12 mouse cellular contexts compared by ENCODE assay signal in the genomic region with DNA sequence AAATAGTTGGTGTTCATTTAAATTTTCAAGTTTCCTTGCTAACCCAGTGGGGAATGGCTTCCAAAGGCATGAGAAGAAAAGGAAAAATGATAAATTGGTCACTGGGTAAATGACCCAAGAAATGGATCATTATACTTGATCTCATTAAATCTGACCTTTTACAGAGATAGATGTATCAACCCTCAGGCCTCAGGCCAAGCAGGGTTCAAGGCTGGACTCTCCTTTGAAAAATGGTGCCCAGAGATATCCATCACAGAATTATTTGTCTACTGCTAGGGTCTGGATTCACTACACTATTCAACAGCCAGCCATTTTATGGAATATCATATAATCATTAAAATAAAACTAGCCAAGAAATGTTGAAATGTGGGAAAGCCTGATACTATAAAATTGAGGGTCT.
"Had no signal": no experiment of that assay in that cellular context is flagged by ENCODE, and none has a peak within 500 bp of the region (broad histone marks: within the 10 kb centered on the region; RNA-seq: fewer than 3 reads in every experiment).

No protein-coding gene starts in this region.

- DNase-seq: retina, postnatal 1 day; right cerebral cortex, adult 18-20 months; right cerebral cortex, postnatal 14 days; right cerebral cortex, postnatal 25 days; right cerebral cortex, postnatal 4 days; spleen, adult 18-20 months; thymus, adult 18-20 months; thymus, adult 2 months; thymus, postnatal 14 days; thymus, postnatal 25 days; thymus, postnatal 36 days; thymus, postnatal 4 days had no signal
